Mouse (Mus musculus) embryo, embryonic 9.5 days (tissue): ENCODE data around the gene Gm45808.
A peak's percentile ranks its signal among the peaks of the same experiment; 100 is the strongest.
"Not testable (repeated sequence)": the region's sequence is repeated elsewhere in the genome, so short reads cannot be mapped to it uniquely, and the experiment has no call there.

Source experiments
- DNase-seq: peaks from one replicate; pipeline ENCODE4 v3.0.0-alpha.2; 2017; ENCODE audit errors: extremely low spot score

The Gm45808 gene

DNA sequence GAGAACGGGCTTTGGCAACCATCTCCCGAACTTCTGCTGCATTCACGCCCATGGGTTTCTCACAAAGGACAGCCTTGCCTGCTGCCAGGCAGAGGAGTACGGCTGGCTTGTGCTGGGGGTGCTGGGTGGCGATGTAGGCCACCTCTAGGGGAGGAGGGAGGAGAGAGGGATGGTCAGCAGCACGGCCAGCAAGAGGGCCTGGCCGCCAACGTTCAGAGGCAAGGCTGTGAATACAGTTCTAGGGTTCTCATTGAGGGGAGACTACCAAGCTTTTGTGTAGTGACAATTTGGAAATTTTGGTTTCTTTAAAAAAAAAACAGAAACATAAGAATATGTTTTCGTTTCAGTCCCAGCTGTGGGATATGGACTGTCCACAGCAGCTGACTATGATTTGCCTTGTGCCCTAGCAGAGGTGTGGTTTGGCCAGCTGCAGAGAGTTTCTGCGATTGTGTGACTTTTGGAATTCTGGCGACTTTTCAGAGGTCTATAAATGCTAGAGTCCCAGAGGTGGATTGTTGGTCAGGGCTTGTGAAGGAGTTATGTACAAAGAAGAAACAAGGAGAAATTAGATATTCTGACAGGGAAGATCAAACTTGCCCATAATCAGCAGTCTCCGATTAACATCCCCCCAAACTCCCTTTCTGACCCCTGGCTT is at the start of gene Gm45808:
Gene Gm45808 (minus strand): TSS at position 51 of the 655 bp plus-strand sequence.
- DNase-seq: no peak

- DNase-seq: no peak
Observed at GRCm38 (mm10) chr7:45535676-45536075, 49.1 kb upstream of the Gm45808 start.

DNA sequence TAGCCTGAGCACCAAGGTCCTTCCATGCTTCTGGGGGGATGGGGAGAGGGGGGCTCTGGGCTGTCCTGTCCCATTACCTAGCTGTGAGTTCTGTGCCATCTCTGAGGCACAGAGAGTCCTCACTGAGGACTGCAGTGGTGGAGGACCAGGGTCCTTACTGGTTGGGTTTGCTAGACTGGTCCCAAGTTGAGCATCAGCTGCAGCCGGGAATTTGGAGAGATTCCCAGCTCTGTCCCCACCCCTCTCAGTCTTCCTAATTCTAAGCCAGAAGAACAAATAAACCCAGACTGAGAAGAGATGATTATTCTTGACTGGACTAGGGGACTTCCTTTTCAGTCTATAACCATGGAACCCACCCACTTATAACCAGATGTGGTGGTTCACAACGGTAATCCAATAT is 44.0 kb upstream of the Gm45808 start:
- DNase-seq: no peak

- DNase-seq: no peak
Observed at GRCm38 (mm10) chr7:45529461-45529860, 42.9 kb upstream of the Gm45808 start.

DNA sequence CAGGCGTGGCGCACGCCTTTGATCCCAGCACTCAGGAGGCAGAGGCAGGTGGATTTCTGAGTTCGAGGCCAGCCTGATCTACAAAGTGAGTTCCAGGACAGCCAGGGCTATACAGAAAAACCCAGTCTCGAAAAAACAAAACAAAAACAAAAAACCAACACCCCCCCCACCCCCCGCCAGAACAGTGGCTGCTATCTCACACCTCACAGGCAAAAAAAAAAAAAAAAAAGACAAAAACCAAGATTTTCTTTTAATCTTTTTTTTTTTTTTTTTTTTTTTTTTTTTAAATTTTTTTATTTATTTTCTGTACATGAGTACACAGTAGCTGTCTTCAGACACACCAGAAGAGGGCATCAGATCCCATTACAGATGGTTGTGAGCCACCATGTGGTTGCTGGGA is 40.6 kb upstream of the Gm45808 start:
- DNase-seq: not testable (repeated sequence)

DNA sequence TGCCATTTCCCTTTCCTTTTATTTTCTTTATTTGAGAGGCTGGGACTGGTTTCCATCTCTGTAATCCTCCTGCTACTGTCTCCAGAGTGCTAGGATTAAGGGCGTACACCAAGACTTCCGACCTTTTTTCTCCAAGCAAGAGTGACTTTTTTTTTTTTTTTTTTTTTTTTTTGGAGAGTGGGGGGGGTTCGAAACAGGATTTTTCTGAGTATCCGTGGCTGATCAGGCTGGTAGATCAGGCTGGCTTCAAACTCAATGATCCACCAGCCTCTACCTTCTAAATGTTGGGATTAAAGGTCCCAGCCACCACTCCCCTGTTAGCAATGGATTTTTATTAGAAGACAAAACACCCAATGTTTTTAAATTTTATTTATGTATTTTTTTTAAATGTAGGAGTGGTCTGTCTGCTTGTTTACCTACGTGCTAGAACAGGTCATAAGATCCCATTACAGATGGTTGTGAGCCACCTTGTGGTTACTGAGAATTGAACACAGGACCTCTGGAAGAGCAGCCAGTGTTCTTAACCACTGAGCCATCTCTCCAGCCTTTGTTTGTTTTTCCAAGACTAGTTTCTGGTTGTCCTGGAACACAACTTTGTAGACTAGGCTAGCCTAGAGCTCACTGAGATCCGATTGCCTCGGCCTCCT is 40.0 kb upstream of the Gm45808 start:
- DNase-seq: no peak

- DNase-seq: peak; percentile 95
Observed at GRCm38 (mm10) chr7:45525809-45526473, 39.3 kb upstream of the Gm45808 start, which contains the start of the genes Ppp1r15a and Plekha4. Gene Ppp1r15a (minus strand): TSS chr7:45526268. Gene Plekha4 (plus strand): TSS chr7:45526330.

DNA sequence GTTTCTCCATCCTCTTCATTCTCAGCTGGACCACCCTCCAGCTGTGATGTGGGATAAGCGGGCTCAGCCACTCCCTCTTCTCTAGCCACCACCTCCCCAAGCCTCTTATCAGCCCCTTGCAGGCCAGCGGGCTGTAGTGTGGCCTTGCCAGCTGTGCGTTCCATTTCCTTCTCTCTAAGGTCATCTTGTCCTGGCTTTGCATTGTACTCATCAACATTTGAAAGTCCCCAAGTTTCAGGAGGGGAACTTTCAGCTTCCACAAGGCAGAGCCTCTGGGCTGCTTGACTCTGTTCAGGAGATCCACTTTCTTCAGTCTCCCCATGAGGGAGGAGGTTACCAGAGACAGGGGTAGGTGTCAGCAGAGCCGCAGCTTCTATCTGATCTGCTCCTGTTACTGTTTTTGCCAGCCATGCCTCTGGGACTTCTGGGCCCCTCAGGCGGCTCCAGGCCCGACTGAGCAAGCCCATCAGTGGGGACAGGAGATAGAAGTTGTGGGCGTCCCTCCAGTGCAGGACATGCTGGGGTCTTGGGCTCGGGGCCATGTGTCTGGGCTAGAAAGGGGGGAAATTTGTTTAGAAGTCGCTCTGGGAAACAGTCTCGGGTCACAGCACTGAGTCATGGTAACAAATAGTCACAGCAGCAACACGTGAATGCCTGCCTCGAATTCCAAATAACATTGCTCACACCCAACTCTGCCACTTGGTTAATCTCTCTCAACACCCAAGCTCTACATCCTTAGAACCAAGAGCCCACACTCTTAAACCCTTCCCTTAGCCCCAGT is 38.4 kb upstream of the Gm45808 start:
- DNase-seq: no peak

GRCm38 (mm10) chr7:45523678-45524170 is 37.1 kb upstream of the Gm45808 start:
- DNase-seq: no peak

DNA sequence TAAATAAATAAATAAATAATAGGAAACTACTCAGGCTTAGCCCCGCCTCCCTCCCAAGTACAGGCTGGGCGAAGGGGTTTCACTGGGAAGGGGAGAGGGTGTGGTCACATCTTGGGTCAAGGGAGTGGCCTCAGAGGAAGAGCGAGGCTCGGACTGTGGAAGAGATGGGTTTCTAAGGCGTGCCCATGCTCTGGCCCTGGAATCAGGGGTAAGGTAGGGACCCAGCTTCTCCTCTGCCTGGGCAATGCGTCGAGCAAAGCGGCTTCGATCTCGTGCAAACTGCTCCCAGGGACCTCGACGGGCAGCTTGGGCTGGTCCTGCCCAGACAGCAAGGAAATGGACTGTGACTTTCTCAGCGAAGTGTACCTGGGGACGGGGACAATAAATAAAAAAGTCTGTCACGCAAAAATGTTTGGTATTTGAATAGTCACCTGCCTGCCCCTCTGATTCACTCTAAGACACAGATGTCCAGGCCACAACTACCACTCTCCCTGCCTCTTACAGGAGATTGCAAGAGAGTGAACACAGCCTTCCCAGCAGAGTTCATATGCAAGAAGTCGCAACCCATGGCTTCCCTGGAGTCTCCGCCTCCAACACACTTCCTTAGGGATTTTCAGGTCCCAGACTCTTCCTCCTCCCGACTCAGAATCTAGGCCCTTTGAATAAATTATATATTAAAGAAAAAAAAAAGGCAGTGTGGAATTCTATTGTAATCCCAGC is 36.5 kb upstream of the Gm45808 start:
- no peak for DNase-seq

- no peak for DNase-seq
Observed at GRCm38 (mm10) chr7:45522194-45522752, 35.7 kb upstream of the Gm45808 start.

DNA sequence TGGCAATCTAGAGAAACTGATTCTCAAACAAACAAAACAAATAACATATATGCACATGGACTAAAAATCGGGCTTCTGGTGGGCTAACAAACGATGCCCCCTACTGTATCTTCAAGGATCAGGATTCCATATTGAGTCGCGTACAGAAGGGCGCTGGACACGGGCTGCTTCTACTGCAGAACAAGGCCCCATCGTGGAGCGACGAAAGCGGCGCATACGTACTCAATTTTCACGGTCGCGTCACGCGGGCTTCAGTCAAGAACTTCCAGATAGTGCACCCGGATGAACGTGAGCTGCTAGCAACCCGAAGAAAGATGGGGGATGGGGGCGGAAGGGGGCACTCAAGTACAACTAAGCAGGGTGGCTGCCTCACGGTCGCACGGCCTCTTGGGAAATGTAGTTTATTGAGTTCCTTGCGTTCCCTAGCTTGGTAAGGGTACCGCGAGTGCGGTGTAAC is 35.1 kb upstream of the Gm45808 start:
- peak; percentile 90 for DNase-seq

DNA sequence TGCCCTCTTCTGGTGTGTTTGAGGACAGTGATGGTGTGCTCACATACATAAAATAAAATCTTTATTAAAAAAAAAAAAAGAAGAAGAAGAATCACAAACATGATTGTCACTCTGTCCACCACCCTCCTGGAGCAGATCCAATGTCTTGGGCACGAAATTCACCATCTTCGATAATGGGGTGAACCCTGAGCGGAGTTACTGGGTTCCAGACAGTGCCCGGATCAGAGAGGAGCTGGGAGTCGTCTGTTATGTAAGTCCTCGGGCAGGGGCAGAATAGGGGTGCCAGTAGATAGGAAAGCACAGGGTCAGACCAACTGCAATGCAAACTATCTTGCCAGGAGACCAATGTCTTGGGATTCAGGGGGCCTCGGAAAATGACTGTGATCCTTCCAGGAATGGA is 34.0 kb upstream of the Gm45808 start:
- DNase-seq: no peak

DNA sequence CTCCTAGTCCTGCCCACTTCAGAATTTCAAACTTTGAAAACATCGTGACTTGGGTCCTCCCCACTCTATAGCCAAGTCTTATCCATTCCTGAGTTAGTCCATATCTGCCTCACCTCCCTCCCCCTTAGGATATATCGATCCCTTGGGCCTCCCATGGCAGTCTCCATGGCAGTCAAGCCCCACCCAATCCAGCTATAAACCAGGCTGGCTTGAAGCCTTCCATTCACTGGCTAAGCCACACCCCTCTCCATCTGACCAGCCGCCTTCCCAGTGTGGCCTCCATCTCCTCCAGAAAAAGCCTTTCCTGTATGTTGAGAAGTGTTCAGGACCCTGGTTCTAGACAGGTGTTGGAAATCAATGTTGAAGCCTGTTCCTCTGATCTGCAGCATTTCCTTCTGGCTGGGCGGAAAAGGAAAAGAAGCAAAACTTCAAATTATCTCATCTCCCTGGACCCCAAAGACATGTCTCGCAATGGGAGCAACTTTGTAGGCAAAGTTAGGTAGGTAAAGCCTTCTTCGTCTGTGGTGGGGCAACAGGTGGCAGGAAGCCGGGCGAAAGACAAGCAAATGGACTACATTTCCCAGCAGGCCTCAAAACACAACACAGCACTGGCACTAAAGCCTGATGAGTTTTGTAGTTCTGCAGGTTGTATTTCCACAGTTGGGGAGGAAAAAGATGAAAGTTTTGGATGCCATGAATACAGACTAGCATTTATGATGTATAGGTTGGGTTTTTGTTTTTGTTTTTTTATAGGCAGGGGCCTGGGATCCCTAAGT is 32.9 kb upstream of the Gm45808 start:
- no peak for DNase-seq

DNA sequence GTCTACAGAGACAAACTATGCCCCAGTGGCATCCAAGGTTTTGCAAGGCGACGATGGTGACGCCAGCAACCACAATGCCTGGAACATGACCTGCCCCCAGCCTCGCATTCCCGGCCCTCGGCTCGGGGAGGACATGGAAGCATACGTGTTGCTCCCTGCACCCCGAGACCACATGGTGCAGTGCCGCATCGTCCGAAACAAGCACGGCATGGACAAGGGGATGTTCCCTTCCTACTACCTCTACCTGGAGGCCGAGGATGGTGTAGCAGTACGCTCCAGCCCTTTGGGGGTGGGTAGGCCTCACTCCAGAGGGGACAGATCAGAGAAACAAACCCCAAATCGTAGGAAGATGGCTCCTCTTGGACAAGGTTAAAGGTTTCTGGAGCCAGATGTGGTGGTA is 32.0 kb upstream of the Gm45808 start:
- DNase-seq: no peak

DNA sequence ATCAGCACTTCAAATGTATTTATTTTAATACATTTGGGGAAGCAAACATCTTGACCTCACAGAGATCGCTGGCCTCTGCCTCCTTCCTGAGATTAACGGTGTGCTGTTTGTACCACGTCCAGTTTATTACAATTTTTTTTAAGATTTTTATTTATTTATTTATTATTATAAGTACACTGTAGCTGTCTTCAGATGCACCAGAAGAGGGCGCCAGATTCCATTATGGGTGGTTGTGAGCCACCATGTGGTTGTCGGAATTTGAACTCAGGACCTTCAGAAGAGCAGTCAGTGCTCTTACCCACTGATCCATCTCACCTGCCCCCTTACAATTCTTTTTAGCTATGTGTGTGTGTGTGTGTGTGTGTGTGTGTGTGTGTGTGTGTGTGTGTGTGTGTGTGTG is 30.2 kb upstream of the Gm45808 start:
- not testable (repeated sequence) for DNase-seq

DNA sequence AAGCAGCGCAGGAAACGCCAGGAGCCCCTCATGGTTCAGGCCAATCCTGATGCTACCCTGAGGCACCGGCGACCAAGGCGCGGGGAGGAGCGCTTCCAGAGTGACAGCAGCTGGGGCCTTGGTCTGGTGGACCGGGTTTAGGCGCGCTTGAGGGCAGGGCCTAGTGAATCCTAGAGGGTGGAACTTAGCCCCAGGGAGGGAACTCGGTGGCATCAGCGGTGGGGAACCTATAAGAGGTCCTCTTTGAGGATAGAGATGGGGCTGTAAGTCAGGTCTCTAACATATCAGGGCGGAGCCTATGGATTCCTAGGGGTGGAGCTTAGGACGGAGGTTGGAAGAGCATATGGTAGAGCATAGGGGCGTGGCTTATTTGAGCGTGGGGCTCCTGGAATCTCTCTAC is 28.8 kb upstream of the Gm45808 start:
- peak; percentile 56 for DNase-seq

DNA sequence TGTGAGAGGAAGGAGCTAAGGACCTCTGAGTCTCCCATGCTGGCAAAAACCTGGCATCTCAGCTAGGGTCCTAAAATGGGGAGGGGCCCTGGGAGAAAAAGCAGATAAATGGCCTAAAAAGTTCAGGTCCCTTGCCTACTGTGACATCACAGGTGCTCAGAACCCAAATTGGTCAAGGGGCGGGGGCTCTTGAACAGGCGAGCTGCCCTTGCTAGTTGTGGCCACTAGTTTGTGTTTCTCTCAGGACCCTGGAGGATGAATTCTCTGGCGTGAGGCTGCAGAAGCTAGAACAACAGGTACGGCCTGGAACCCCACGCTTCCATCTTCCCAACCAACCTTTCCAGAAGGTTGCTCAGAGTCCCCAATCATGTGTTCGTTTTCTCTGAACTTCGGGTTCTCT is 27.8 kb upstream of the Gm45808 start:
- no peak for DNase-seq

DNA sequence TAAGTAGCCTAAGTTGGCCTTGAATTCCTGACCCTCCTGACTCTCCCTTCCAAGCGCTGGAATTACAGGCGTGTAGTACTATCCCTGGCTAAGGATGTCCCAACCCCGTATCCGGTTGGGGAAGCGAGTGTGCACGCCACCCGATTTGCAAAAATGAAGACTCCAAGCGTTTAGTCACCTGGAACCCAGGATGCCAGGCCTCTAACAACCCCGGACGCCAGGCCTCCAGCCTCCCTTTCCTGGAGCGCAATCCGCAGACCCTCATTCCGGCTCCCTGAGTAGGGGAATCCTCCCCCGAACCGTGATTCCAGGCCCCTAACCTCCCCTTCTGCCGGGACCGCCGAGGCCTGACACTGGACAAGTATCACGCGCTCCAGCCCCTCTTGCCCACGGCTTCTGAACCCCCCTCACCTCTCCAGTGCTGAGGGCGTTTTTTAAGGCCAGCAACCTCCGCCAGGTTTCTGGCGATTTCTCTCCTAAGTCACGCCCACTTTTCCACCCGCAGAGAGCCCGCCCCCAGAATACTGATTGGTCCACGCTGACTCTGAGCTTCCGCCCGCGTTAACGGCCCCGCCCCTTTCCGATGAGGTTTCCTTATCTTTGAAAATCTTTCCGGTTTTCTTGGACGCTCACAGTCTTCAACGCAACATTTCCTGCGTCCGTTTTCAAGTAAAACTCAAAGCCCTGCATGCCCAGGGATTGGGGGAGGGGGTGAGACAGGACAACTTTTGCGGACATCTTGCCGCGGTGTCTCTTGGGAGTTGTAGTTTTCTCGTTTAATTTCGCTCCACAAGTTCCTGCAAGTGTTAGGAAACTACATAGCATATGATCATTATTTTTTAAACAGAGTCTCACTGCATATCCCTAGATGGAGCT is 23.5 kb upstream of the Gm45808 start, which contains the start of gene Nucb1:
Gene Nucb1 (minus strand): TSS at position 495 of the 876 bp plus-strand sequence.
- peak; percentile 95 for DNase-seq
